Mouse (Mus musculus) gastrocnemius, postnatal 25 days (tissue): ENCODE results near the gene Tmub1. TPM values are rescaled to one million over a fixed set of nuclear protein-coding genes. Genes with fewer than 3 reads are reported as not detected.

ENCODE experiments used
- total RNA-seq, 2 experiments: library from RNA; stranded (reverse); gene quantifications; 1 replicate in 1 of 2; 2 replicates in 1 of 2; pipeline ENCODE4 v1.2.3; 2021

Gene Tmub1
- total RNA-seq, 2 experiments from 2014 or later = 17.2 to 18.9 TPM

Other genes with a start within 250 kb of the Tmub1 start
- gene Kcnh2, start 96.2 kb downstream of the Tmub1 start, total RNA-seq = 1 to 10 TPM; 2.1 to 3.7 TPM
- 1 to 10 TPM; 5.6 to 7.7 TPM for gene Nos3, start 83.0 kb downstream of the Tmub1 start, total RNA-seq
- gene Atg9b, start 55.7 kb downstream of the Tmub1 start, total RNA-seq = under 1 TPM; 0.10 to 0.19 TPM
- gene Abcb8, start 54.2 kb downstream of the Tmub1 start, total RNA-seq = 10 to 100 TPM; 33.1 to 40.2 TPM
- gene Asic3, start 34.5 kb downstream of the Tmub1 start, total RNA-seq = under 1 TPM in 1 of 2 experiments, not detected in 1; 0.19 TPM
- gene Cdk5, start 24.3 kb downstream of the Tmub1 start, total RNA-seq = 10 to 100 TPM; 11.7 to 13.7 TPM
- gene Slc4a2, start 24.0 kb downstream of the Tmub1 start, total RNA-seq = 10 to 100 TPM; 17.9 to 19.9 TPM
- gene Fastk, start 2.6 kb downstream of the Tmub1 start, total RNA-seq = 100 to 1,000 TPM; 169 to 176 TPM
- 10 to 100 TPM; 52.4 to 56.0 TPM for gene Agap3, start 4.3 kb upstream of the Tmub1 start, total RNA-seq
- gene Gbx1, start 79.3 kb upstream of the Tmub1 start, total RNA-seq = not detected
- gene Asb10, start 93.1 kb upstream of the Tmub1 start, total RNA-seq = 10 to 100 TPM; 33.2 to 66.7 TPM
- gene 4931409K22Rik, start 109.0 kb upstream of the Tmub1 start, total RNA-seq = not detected
- 10 to 100 TPM; 88.0 to 97.0 TPM for gene Abcf2, start 129.6 kb upstream of the Tmub1 start, total RNA-seq
- gene Chpf2, start 138.9 kb upstream of the Tmub1 start, total RNA-seq = 1 to 10 TPM; 8.0 to 10.0 TPM
- gene Smarcd3, start 176.6 kb upstream of the Tmub1 start, total RNA-seq = 100 to 1,000 TPM; 125 to 163 TPM
- 10 to 100 TPM; 21.9 to 23.0 TPM for gene Nub1, start 237.7 kb upstream of the Tmub1 start, total RNA-seq